Mouse (Mus musculus): ENCODE measurements at regions not wholly inside any gene's neighbourhood (a gene's known extent, or its start where the extent isn't known, plus 50 kb on each side); places are given as distances from the start of the nearest gene placed in this dataset.

DNA sequence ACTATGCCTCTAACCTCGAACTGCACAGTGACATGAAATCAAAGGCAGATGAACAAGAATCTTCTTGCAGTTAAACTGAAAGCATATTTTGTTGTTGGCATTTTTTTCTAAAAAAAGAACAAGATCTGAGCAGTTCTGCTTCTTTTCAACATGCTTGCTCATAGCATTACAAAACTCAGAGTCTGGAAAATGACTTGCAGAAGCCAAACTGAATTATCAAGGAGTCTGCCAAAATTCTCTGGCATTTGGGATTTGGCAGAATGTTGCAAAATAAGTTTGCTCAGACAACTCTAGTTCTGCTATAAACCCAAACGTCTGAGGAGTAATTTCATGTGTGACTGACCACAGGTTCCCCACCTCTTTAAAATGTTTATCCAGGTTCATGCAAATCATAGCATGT lies 907.3 kb upstream of the Gm37988 start:
- DNase-seq (ENCODE audit: low spot score in 2 of 2): peak in 1 of 2 experiments; percentile 14

DNA sequence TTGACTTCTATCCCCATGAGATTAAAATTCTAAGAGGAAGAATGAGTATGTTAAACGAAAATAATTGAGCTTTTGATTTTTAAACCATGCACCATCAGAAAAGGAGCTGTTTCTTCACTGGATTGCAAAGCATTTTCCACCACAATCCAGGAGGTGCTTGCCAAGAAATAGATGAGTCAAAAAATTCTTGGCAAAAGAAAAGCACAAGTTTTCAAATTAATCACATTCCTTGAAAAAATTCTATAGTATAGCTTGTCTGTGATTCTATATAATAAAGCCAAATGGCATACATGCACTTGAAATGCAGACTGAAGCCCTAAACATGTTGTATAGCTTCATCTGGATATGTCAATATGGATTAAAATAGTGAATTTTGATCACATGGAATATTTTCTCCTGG lies 904.3 kb upstream of the Gm37988 start:
- no peak for DNase-seq (ENCODE audit: low spot score in 2 of 2)

GRCm38 (mm10) chr1:3912499-3912898 lies 895.2 kb upstream of the Gm37988 start:
- no peak for DNase-seq (ENCODE audit: low spot score in 2 of 2)

DNA sequence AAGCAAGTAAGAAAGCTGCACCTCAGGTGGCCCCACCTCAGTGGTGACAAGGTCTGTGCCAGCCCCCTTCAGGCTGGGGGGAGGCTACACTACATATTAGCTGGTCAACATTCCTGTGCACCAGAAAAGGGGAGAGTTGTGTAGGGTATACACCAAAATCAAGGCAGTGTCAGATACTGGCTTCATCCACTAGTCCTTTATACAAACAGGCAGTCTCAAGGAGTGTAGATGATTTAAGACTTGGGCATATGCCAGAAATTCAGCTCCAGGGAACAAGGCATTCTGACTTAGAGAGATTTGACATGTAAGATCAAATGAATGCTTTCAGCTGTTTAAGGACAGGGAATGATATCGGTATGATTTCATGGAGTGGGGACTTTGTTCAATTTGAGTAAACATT lies 894.1 kb upstream of the Gm37988 start:
- DNase-seq (ENCODE audit: low spot score in 2 of 2): no peak
